Mouse (Mus musculus) heart, postnatal 0 days (tissue): ENCODE measurements around the gene Emg1.

Experiments used
- CTCF ChIP-seq: IDR thresholded peaks from 2 replicates; pipeline ENCODE4 v1.5.1; 2016; ENCODE audit warnings: antibody characterized with exemption, control low read depth, low read depth
- EP300 ChIP-seq: IDR thresholded peaks from 2 replicates; pipeline ENCODE4 v1.6.1; 2016; ENCODE audit warnings: antibody characterized with exemption, low read depth

DNA sequence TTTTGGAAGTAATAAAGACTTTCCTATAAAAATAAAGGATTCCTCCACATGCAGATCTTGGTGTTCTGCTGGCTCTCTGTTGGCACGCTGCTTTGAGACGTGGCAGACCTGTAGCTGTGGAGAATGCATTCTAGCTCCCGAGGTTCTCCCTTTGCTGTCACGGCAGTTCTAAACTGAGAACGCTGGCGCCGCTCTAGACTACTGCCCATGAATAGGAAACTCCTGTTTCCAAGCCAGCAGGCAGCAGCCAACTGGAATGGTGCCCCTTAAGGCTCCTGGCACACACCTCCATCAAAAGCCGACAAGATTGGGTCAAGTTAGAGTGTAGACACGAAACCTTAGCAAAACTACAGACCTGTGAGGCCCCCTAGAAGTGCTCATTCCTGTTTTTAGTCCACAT is 38.4 kb downstream of the Emg1 start:
- TF ChIP-seq CTCF (no peak), EP300 (no peak)
